ENCODE assay signal across 7 mouse cellular contexts in genomic region chr8:126662797-126663784, GRCm38 (mm10).
DNase-seq lines count a peak whose midpoint lies in the region; ATAC-seq and TF ChIP-seq lines count a peak whose summit lies in the region.

No protein-coding gene starts in this region.

- no peaks in the 10 kb centered on the region for H3K9me3 ChIP-seq in embryonic facial prominence, embryonic 13.5 days
- H3K9me3 ChIP-seq in hindbrain, embryonic 12.5 days (replicated peaks) = no peaks in the 10 kb centered on the region
- no peaks in the 10 kb centered on the region for H3K9me3 ChIP-seq in limb, embryonic 14.5 days (ENCODE audit: control insufficient read depth, low read length)
- no peaks in the 10 kb centered on the region for H3K9me3 ChIP-seq in neural tube, embryonic 14.5 days (ENCODE audit: control insufficient read depth, low read length)

- peak overlapping the region; percentile 99 for H3K27ac ChIP-seq in embryonic facial prominence, embryonic 13.5 days
- peak overlapping the region; percentile 87 for H3K27ac ChIP-seq in hindbrain, embryonic 12.5 days
- H3K27ac ChIP-seq in limb, embryonic 14.5 days (replicated peaks; ENCODE audit: low read depth, low read length) = peak overlapping the region; percentile 63
- peak overlapping the region; percentile 95 for H3K27ac ChIP-seq in neural tube, embryonic 14.5 days (ENCODE audit: low read depth, low read length)

- no peak for ATAC-seq in embryonic facial prominence, embryonic 13.5 days (ENCODE audit: insufficient number of reproducible peaks, insufficient read depth, low FRiP score, low TSS enrichment, low read depth)
- ATAC-seq in hindbrain, embryonic 12.5 days (ENCODE audit: low FRiP score) = no peak
- ATAC-seq in limb, embryonic 14.5 days (ENCODE audit: low FRiP score, low read depth) = no peak
- no peak for ATAC-seq in neural tube, embryonic 14.5 days (ENCODE audit: low read depth)

- DNase-seq in spleen, adult 12 weeks (ENCODE audit: low spot score) = peak; percentile 18
- DNase-seq in spleen, postnatal 4 days (ENCODE audit: low spot score in 2 of 2) = no peak
- DNase-seq in limb, embryonic 14.5 days (ENCODE audit: low spot score) = peak; percentile 32
- no peak for DNase-seq in embryo, embryonic 10 days (ENCODE audit: low spot score)

- peak overlapping the region; percentile 37 for H3K4me2 ChIP-seq in embryonic facial prominence, embryonic 13.5 days
- H3K4me2 ChIP-seq in hindbrain, embryonic 12.5 days (replicated peaks) = no peak overlapping the region
- H3K4me2 ChIP-seq in limb, embryonic 14.5 days (replicated peaks; ENCODE audit: low read depth, low read length, severe bottlenecking) = no peak overlapping the region
- no peak overlapping the region; the same call in 1 of the 2 replicates for H3K4me2 ChIP-seq in neural tube, embryonic 14.5 days (ENCODE audit: low read depth, low read length)

- H3K4me3 ChIP-seq in embryonic facial prominence, embryonic 13.5 days = no peak overlapping the region
- no peak overlapping the region for H3K4me3 ChIP-seq in hindbrain, embryonic 12.5 days
- no peak overlapping the region for H3K4me3 ChIP-seq in limb, embryonic 14.5 days (replicated peaks; ENCODE audit: low read length)
- no peak overlapping the region for H3K4me3 ChIP-seq in neural tube, embryonic 14.5 days (ENCODE audit: low read depth, low read length)

- H3K9ac ChIP-seq in embryonic facial prominence, embryonic 13.5 days = peak overlapping the region; percentile 57
- H3K9ac ChIP-seq in hindbrain, embryonic 12.5 days = no peak overlapping the region
- H3K9ac ChIP-seq in limb, embryonic 14.5 days (ENCODE audit: low read depth, low read length, severe bottlenecking) = 0 out of 2 replicates have a peak overlapping the region, but pooled peaks have one; percentile 8
- H3K9ac ChIP-seq in neural tube, embryonic 14.5 days (replicated peaks; ENCODE audit: low read depth, low read length) = 0 out of 2 replicates have a peak overlapping the region, but pooled peaks have one; percentile 25

- WGBS in embryonic facial prominence, embryonic 13.5 days = 14% methylated on average over 14 of the region's 14 CpGs
- 46% methylated on average over 14 of the region's 14 CpGs for WGBS in hindbrain, embryonic 12.5 days
- 21% methylated on average over 14 of the region's 14 CpGs for WGBS in limb, embryonic 14.5 days
- WGBS in neural tube, embryonic 14.5 days = 31% methylated on average over 14 of the region's 14 CpGs

- no peaks in the 10 kb centered on the region for H3K36me3 ChIP-seq in embryonic facial prominence, embryonic 13.5 days
- no peaks in the 10 kb centered on the region for H3K36me3 ChIP-seq in hindbrain, embryonic 12.5 days
- no peaks in the 10 kb centered on the region for H3K36me3 ChIP-seq in limb, embryonic 14.5 days (ENCODE audit: control insufficient read depth, insufficient read depth, low read length)
- H3K36me3 ChIP-seq in neural tube, embryonic 14.5 days (ENCODE audit: control insufficient read depth, insufficient read depth, low read length) = no peaks in the 10 kb centered on the region

- H3K4me1 ChIP-seq in embryonic facial prominence, embryonic 13.5 days = peaks cover 85% of the 10 kb centered on the region
- peaks cover 82% of the 10 kb centered on the region for H3K4me1 ChIP-seq in hindbrain, embryonic 12.5 days
- peaks cover 81% of the 10 kb centered on the region for H3K4me1 ChIP-seq in limb, embryonic 14.5 days (ENCODE audit: control insufficient read depth, insufficient read depth, low read length)
- H3K4me1 ChIP-seq in neural tube, embryonic 14.5 days (ENCODE audit: control insufficient read depth, insufficient read depth, low read length) = peaks cover 77% of the 10 kb centered on the region

- H3K27me3 ChIP-seq in embryonic facial prominence, embryonic 13.5 days = no peaks in the 10 kb centered on the region
- H3K27me3 ChIP-seq in hindbrain, embryonic 12.5 days = no peaks in the 10 kb centered on the region
- H3K27me3 ChIP-seq in limb, embryonic 14.5 days (ENCODE audit: control insufficient read depth, insufficient read depth, low read length) = no peaks in the 10 kb centered on the region
- H3K27me3 ChIP-seq in neural tube, embryonic 14.5 days (ENCODE audit: control insufficient read depth, insufficient read depth, low read length) = no peaks in the 10 kb centered on the region

- TF ChIP-seq POLR2A in limb, embryonic 14.5 days (IDR thresholded peaks at IDR 0.05; ENCODE audit: borderline replicate concordance, extremely low read depth, insufficient read depth, insufficient read length) = no peak

Comparison
In these comparisons a context has a peak if more than half of its experiments do, and no peak if none do; other contexts are left out.
1. DNase-seq: peak in spleen, adult 12 weeks (single experiment) and limb, embryonic 14.5 days (single experiment); none in spleen, postnatal 4 days (0 of 2) and embryo, embryonic 10 days (single experiment).
2. Peak in every context shown above with its lines, with median percentiles within 50 percentile points of each other: H3K27ac ChIP-seq.